Mouse (Mus musculus): ENCODE results near the gene Hprt.

GRCm38 (mm10) chrX:52971211-52972006, 16.5 kb upstream of the Hprt start:
- TF ChIP-seq CTCF (IDR thresholded peaks at IDR 0.05; ENCODE audit: insufficient read depth, low read length) (no peak), POLR2A (IDR thresholded peaks at IDR 0.05; ENCODE audit: borderline replicate concordance, extremely low read depth, low read depth, low read length) (no peak)
